Mouse (Mus musculus): ENCODE results near the gene Cdca4. TPM values are rescaled to one million over a fixed set of nuclear protein-coding genes. Genes with fewer than 3 reads are reported as not detected.
"Not testable (repeated sequence)": the region's sequence is repeated elsewhere in the genome, so short reads cannot be mapped to it uniquely, and the experiment has no call there.

Gene Cdca4
- polyA plus RNA-seq, 1 experiment from 2014 or later = 189 TPM

- ATAC-seq (ENCODE audit: insufficient number of reproducible peaks, low FRiP score, low TSS enrichment, low read depth) = no peak
- no peak for DNase-seq (ENCODE audit: low spot score)
Observed at GRCm38 (mm10) chr12:112851116-112851515, 21.9 kb upstream of the Cdca4 start.

GRCm38 (mm10) chr12:112850344-112850743 lies 21.1 kb upstream of the Cdca4 start:
- no peak overlapping the region for H3K27ac ChIP-seq (replicated peaks; ENCODE audit: low read depth, low read length)
- H3K4me3 ChIP-seq (ENCODE audit: low read depth, low read length) = no peak overlapping the region
- no peaks in the 10 kb centered on the region for H3K27me3 ChIP-seq (ENCODE audit: control insufficient read depth, insufficient read depth, low read length)
- H3K4me1 ChIP-seq (ENCODE audit: control insufficient read depth, insufficient read depth, low read length) = no peaks in the 10 kb centered on the region
- H3K9me3 ChIP-seq (ENCODE audit: control insufficient read depth, low read length) = no peaks in the 10 kb centered on the region
- H3K36me3 ChIP-seq (ENCODE audit: control insufficient read depth, insufficient read depth, low read length) = no peaks in the 10 kb centered on the region
- no peak overlapping the region for H3K4me2 ChIP-seq (ENCODE audit: low read depth, severe bottlenecking)
- H3K9ac ChIP-seq (ENCODE audit: low read length) = no peak overlapping the region
- 86% methylated on average over 9 of the region's 9 CpGs for WGBS
- no peak for DNase-seq (ENCODE audit: low spot score)
- no peak for ATAC-seq (ENCODE audit: insufficient number of reproducible peaks, low FRiP score, low TSS enrichment, low read depth)

More at GRCm38 (mm10) chr12:112851116-112851515, 21.9 kb upstream of the Cdca4 start:
- no peaks in the 10 kb centered on the region for H3K4me1 ChIP-seq (ENCODE audit: control insufficient read depth, insufficient read depth, low read length)
- no peaks in the 10 kb centered on the region for H3K27me3 ChIP-seq (ENCODE audit: control insufficient read depth, insufficient read depth, low read length)
- H3K27ac ChIP-seq (replicated peaks; ENCODE audit: low read depth, low read length) = no peak overlapping the region
- no peak overlapping the region for H3K9ac ChIP-seq (ENCODE audit: low read length)
- no peak overlapping the region for H3K4me3 ChIP-seq (ENCODE audit: low read depth, low read length)
- no peak overlapping the region for H3K4me2 ChIP-seq (ENCODE audit: low read depth, severe bottlenecking)
- no peaks in the 10 kb centered on the region for H3K9me3 ChIP-seq (ENCODE audit: control insufficient read depth, low read length)
- 49% methylated on average over 5 of the region's 8 CpGs for WGBS
- H3K36me3 ChIP-seq (ENCODE audit: control insufficient read depth, insufficient read depth, low read length) = no peaks in the 10 kb centered on the region

- WGBS = 85% methylated on average over 11 of the region's 11 CpGs
- H3K4me1 ChIP-seq (ENCODE audit: control insufficient read depth, insufficient read depth, low read length) = no peaks in the 10 kb centered on the region
- no peak overlapping the region for H3K27ac ChIP-seq (replicated peaks; ENCODE audit: low read depth, low read length)
- no peaks in the 10 kb centered on the region for H3K9me3 ChIP-seq (ENCODE audit: control insufficient read depth, low read length)
- DNase-seq (ENCODE audit: low spot score) (no peak), ATAC-seq (ENCODE audit: insufficient number of reproducible peaks, low FRiP score, low TSS enrichment, low read depth) (no peak)
- no peaks in the 10 kb centered on the region for H3K36me3 ChIP-seq (ENCODE audit: control insufficient read depth, insufficient read depth, low read length)
- H3K27me3 ChIP-seq (ENCODE audit: control insufficient read depth, insufficient read depth, low read length) = no peaks in the 10 kb centered on the region
- H3K4me3 ChIP-seq (ENCODE audit: low read depth, low read length) = no peak overlapping the region
- no peak overlapping the region for H3K9ac ChIP-seq (ENCODE audit: low read length)
- no peak overlapping the region for H3K4me2 ChIP-seq (ENCODE audit: low read depth, severe bottlenecking)
Observed at GRCm38 (mm10) chr12:112849235-112850022, 20.2 kb upstream of the Cdca4 start.

GRCm38 (mm10) chr12:112847880-112848279 lies 18.7 kb upstream of the Cdca4 start:
- no peak overlapping the region for H3K9ac ChIP-seq (ENCODE audit: low read length)
- H3K27ac ChIP-seq (replicated peaks; ENCODE audit: low read depth, low read length) = no peak overlapping the region
- no peaks in the 10 kb centered on the region for H3K9me3 ChIP-seq (ENCODE audit: control insufficient read depth, low read length)
- ATAC-seq (ENCODE audit: insufficient number of reproducible peaks, low FRiP score, low TSS enrichment, low read depth) (no peak), DNase-seq (ENCODE audit: low spot score) (no peak)
- WGBS = 94% methylated on average over 2 of the region's 2 CpGs
- no peak overlapping the region for H3K4me2 ChIP-seq (ENCODE audit: low read depth, severe bottlenecking)
- H3K4me1 ChIP-seq (ENCODE audit: control insufficient read depth, insufficient read depth, low read length) = no peaks in the 10 kb centered on the region
- no peaks in the 10 kb centered on the region for H3K36me3 ChIP-seq (ENCODE audit: control insufficient read depth, insufficient read depth, low read length)
- H3K4me3 ChIP-seq (ENCODE audit: low read depth, low read length) = no peak overlapping the region
- H3K27me3 ChIP-seq (ENCODE audit: control insufficient read depth, insufficient read depth, low read length) = no peaks in the 10 kb centered on the region

GRCm38 (mm10) chr12:112843803-112844202 lies 14.6 kb upstream of the Cdca4 start:
- Histone ChIP-seq H3K27ac (replicated peaks; ENCODE audit: low read depth, low read length) (no peak overlapping the region), H3K4me3 (ENCODE audit: low read depth, low read length) (no peak overlapping the region), H3K27me3 (ENCODE audit: control insufficient read depth, insufficient read depth, low read length) (no peaks in the 10 kb centered on the region), H3K4me2 (ENCODE audit: low read depth, severe bottlenecking) (no peak overlapping the region), H3K4me1 (ENCODE audit: control insufficient read depth, insufficient read depth, low read length) (no peaks in the 10 kb centered on the region), H3K36me3 (ENCODE audit: control insufficient read depth, insufficient read depth, low read length) (no peaks in the 10 kb centered on the region), H3K9ac (ENCODE audit: low read length) (no peak overlapping the region), H3K9me3 (ENCODE audit: control insufficient read depth, low read length) (no peaks in the 10 kb centered on the region)
- ATAC-seq (ENCODE audit: insufficient number of reproducible peaks, low FRiP score, low TSS enrichment, low read depth) = no peak; the same call in 1 of the 2 replicates
- 16% methylated on average over 3 of the region's 3 CpGs for WGBS
- peak; percentile 90 for DNase-seq (ENCODE audit: low spot score)

GRCm38 (mm10) chr12:112842128-112842527 lies 12.9 kb upstream of the Cdca4 start:
- not testable (repeated sequence) for H3K9ac ChIP-seq (ENCODE audit: low read length); H3K4me1 ChIP-seq (ENCODE audit: control insufficient read depth, insufficient read depth, low read length); H3K27ac ChIP-seq (replicated peaks; ENCODE audit: low read depth, low read length); H3K27me3 ChIP-seq (ENCODE audit: control insufficient read depth, insufficient read depth, low read length); ATAC-seq (ENCODE audit: insufficient number of reproducible peaks, low FRiP score, low TSS enrichment, low read depth); H3K4me3 ChIP-seq (ENCODE audit: low read depth, low read length); H3K36me3 ChIP-seq (ENCODE audit: control insufficient read depth, insufficient read depth, low read length); H3K4me2 ChIP-seq (ENCODE audit: low read depth, severe bottlenecking); DNase-seq (ENCODE audit: low spot score); H3K9me3 ChIP-seq (ENCODE audit: control insufficient read depth, low read length)
- 90% methylated on average over 2 of the region's 2 CpGs for WGBS

- H3K9me3 ChIP-seq (ENCODE audit: control insufficient read depth, low read length); H3K4me1 ChIP-seq (ENCODE audit: control insufficient read depth, insufficient read depth, low read length); DNase-seq (ENCODE audit: low spot score); H3K4me3 ChIP-seq (ENCODE audit: low read depth, low read length); H3K36me3 ChIP-seq (ENCODE audit: control insufficient read depth, insufficient read depth, low read length); H3K27me3 ChIP-seq (ENCODE audit: control insufficient read depth, insufficient read depth, low read length); H3K9ac ChIP-seq (ENCODE audit: low read length); ATAC-seq (ENCODE audit: insufficient number of reproducible peaks, low FRiP score, low TSS enrichment, low read depth); H3K4me2 ChIP-seq (ENCODE audit: low read depth, severe bottlenecking); H3K27ac ChIP-seq (replicated peaks; ENCODE audit: low read depth, low read length): not testable (repeated sequence)
- WGBS = 63% methylated on average over 4 of the region's 4 CpGs
Observed at GRCm38 (mm10) chr12:112841338-112841892, 12.2 kb upstream of the Cdca4 start.

- H3K4me3 ChIP-seq (ENCODE audit: low read depth, low read length) = no peak overlapping the region
- H3K4me1 ChIP-seq (ENCODE audit: control insufficient read depth, insufficient read depth, low read length) = no peaks in the 10 kb centered on the region
- DNase-seq (ENCODE audit: low spot score) = no peak
- no peaks in the 10 kb centered on the region for H3K36me3 ChIP-seq (ENCODE audit: control insufficient read depth, insufficient read depth, low read length)
- H3K27ac ChIP-seq (replicated peaks; ENCODE audit: low read depth, low read length) = no peak overlapping the region
- no peaks in the 10 kb centered on the region for H3K27me3 ChIP-seq (ENCODE audit: control insufficient read depth, insufficient read depth, low read length)
- no peaks in the 10 kb centered on the region for H3K9me3 ChIP-seq (ENCODE audit: control insufficient read depth, low read length)
- ATAC-seq (ENCODE audit: insufficient number of reproducible peaks, low FRiP score, low TSS enrichment, low read depth) = no peak
- H3K4me2 ChIP-seq (ENCODE audit: low read depth, severe bottlenecking) = no peak overlapping the region
- WGBS = 79% methylated on average over 25 of the region's 25 CpGs
- no peak overlapping the region for H3K9ac ChIP-seq (ENCODE audit: low read length)
Observed at GRCm38 (mm10) chr12:112840209-112841086, 11.2 kb upstream of the Cdca4 start.

Data from limb, embryonic 11.5 days (tissue).